Mouse (Mus musculus): ENCODE measurements around the gene Ndst4.

Ndst4 gene

GRCm38 (mm10) chr3:125403601-125404396 lies at the start of gene Ndst4:
Gene Ndst4, plus strand, starts transcription at chr3:125404076.
- no peak for DNase-seq (ENCODE audit: low spot score)

GRCm38 (mm10) chr3:125397443-125397842 lies 6.4 kb upstream of the Ndst4 start:
- no peak for DNase-seq (ENCODE audit: low spot score)

- DNase-seq (ENCODE audit: low spot score) = no peak
Measured at GRCm38 (mm10) chr3:125406456-125406855, 2.6 kb downstream of the Ndst4 start.

GRCm38 (mm10) chr3:125406991-125407390 lies 3.1 kb downstream of the Ndst4 start:
- no peak for DNase-seq (ENCODE audit: low spot score)

GRCm38 (mm10) chr3:125466894-125467652 lies 63.2 kb downstream of the Ndst4 start:
- no peak for DNase-seq (ENCODE audit: low spot score)

- no peak for DNase-seq (ENCODE audit: low spot score)
Measured at GRCm38 (mm10) chr3:125510102-125510501, 106.2 kb downstream of the Ndst4 start.

- no peak for DNase-seq (ENCODE audit: low spot score)
Measured at GRCm38 (mm10) chr3:125533371-125533770, 129.5 kb downstream of the Ndst4 start.

GRCm38 (mm10) chr3:125570602-125571001 lies 166.7 kb downstream of the Ndst4 start:
- no peak for DNase-seq (ENCODE audit: low spot score)

- no peak for DNase-seq (ENCODE audit: low spot score)
Measured at GRCm38 (mm10) chr3:125632233-125632632, 228.4 kb downstream of the Ndst4 start.

GRCm38 (mm10) chr3:125655009-125655635 lies 251.2 kb downstream of the Ndst4 start:
- DNase-seq (ENCODE audit: low spot score) = no peak

- no peak for DNase-seq (ENCODE audit: low spot score)
Measured at GRCm38 (mm10) chr3:125660114-125660717, 256.3 kb downstream of the Ndst4 start.

- DNase-seq (ENCODE audit: low spot score) = no peak
Measured at GRCm38 (mm10) chr3:125660884-125661532, 257.1 kb downstream of the Ndst4 start.

GRCm38 (mm10) chr3:125673997-125674794 lies 270.3 kb downstream of the Ndst4 start:
- no peak for DNase-seq (ENCODE audit: low spot score)

GRCm38 (mm10) chr3:125675211-125675896 lies 271.5 kb downstream of the Ndst4 start:
- no peak for DNase-seq (ENCODE audit: low spot score)

- no peak for DNase-seq (ENCODE audit: low spot score)
Measured at GRCm38 (mm10) chr3:125678924-125679323, 275.0 kb downstream of the Ndst4 start.

- DNase-seq (ENCODE audit: low spot score) = no peak
Measured at GRCm38 (mm10) chr3:125683460-125684230, 279.8 kb downstream of the Ndst4 start.

- DNase-seq (ENCODE audit: low spot score) = no peak
Measured at GRCm38 (mm10) chr3:125684583-125684982, 280.7 kb downstream of the Ndst4 start.

GRCm38 (mm10) chr3:125687601-125688000 lies 283.7 kb downstream of the Ndst4 start:
- no peak for DNase-seq (ENCODE audit: low spot score)

- DNase-seq (ENCODE audit: low spot score) = no peak
Measured at GRCm38 (mm10) chr3:125690948-125691347, 287.1 kb downstream of the Ndst4 start.

- no peak for DNase-seq (ENCODE audit: low spot score)
Measured at GRCm38 (mm10) chr3:125722953-125723352, 319.1 kb downstream of the Ndst4 start.

All from ovary, postnatal 14 days (tissue).